Mouse (Mus musculus): ENCODE data around the gene Rit1.
"Not testable (repeated sequence)": the region's sequence is repeated elsewhere in the genome, so short reads cannot be mapped to it uniquely, and the experiment has no call there.

DNA sequence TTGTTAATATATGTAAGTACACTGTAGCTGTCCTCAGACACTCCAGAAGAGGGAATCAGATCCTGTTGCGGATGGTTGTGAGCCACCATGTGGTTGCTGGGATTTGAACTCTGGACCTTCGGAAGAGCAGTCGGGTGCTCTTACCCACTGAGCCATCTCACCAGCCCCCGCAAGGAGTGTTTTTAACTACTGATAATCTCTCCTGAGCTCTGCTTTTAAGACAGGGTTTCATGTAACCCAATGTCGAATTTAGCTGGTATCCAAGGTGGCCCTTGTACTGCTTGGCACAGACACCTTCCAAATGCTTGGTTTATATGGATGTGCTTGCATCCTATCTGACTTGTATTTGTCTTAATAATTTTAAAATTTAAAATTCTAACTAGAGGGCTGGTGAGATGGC lies 922 bp upstream of the Rit1 start:
- not testable (repeated sequence) for TF ChIP-seq POLR2A, CTCF (IDR thresholded peaks at IDR 0.05; ENCODE audit: extremely low read depth, insufficient read depth, low read length)
